Mouse (Mus musculus): Measurements from ENCODE around the gene Plekhg5. TPM values are rescaled to one million over a fixed set of nuclear protein-coding genes. Genes with fewer than 3 reads are reported as not detected.

Gene Plekhg5
- polyA plus RNA-seq, 2 experiments = 2.6 to 4.7 TPM

DNA sequence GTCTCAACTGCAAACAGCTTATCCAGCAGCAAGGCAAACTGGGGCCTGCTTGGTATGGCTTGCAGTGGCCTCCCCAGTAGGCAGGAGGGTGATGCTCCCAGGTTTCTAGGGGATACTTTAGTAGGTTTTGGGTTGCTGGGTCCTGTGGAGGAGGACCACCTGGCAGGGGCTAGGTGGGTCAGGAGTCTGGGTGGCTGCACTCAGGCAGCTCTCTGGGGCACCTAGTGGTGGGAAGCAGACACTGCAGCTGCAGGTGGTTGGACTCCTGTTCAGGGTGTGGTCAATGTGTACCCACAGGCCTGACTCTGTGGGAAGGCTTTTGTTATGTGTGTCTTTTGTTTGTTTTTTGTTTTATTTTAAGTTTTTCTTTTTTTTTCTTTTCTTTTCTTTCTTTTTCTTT lies 62.2 kb downstream of the Plekhg5 start:
- H3K4me2 ChIP-seq (ENCODE audit: low read depth) = no peak overlapping the region
- H3K27me3 ChIP-seq (ENCODE audit: control insufficient read depth, insufficient read depth, low read length) = peaks cover 50% of the 10 kb centered on the region
- H3K9ac ChIP-seq (replicated peaks) = no peak overlapping the region
- H3K27ac ChIP-seq = no peak overlapping the region
- H3K4me3 ChIP-seq (ENCODE audit: insufficient read depth in 1 of 2, low read depth in 2 of 2, low read length in 2 of 2) = no peak overlapping the region
- no peak for ATAC-seq (ENCODE audit: insufficient read depth)
- peaks cover 3 to 6% of the 10 kb centered on the region in 2 experiments; a peak in 3 of 4 replicates for H3K4me1 ChIP-seq (replicated peaks; ENCODE audit: control insufficient read depth in 2 of 2, insufficient read depth in 2 of 2, low read length in 1 of 2)
- DNase-seq (ENCODE audit: low read depth in 3 of 3, low spot score in 3 of 3) = peak in 1 of 3 experiments; percentile 48
- no peaks in the 10 kb centered on the region for H3K9me3 ChIP-seq (ENCODE audit: control insufficient read depth, low read length)
- H3K36me3 ChIP-seq (replicated peaks; ENCODE audit: control insufficient read depth, insufficient read depth, low read depth) = no peaks in the 10 kb centered on the region
- no peak for TF ChIP-seq EP300 (IDR thresholded peaks at IDR 0.05; ENCODE audit: low read depth)
- peak; percentile 91 for TF ChIP-seq CTCF (IDR thresholded peaks at IDR 0.05; ENCODE audit: low read depth)

DNA sequence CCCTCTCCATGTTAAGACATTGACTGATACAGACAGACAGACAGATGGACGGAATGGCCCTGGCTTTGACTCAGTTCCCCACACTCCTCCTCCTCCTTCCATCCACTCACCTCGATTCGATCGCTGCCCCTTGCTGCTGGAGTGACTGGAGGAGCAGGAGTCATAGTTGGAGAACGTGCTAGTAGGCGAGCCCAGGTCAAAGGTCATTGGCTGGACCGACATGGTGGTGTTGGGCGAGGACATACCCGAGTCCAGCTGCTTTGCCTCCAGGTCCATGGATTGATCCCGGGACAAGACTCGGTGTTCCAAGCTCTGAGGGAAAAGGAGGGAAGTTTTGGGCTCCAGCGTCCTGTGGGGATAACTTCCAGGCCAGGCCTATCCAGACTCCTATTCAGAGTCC lies 63.1 kb downstream of the Plekhg5 start:
- DNase-seq (ENCODE audit: low read depth in 3 of 3, low spot score in 3 of 3) (no peak), ATAC-seq (ENCODE audit: insufficient read depth) (no peak)
- no peaks in the 10 kb centered on the region for H3K9me3 ChIP-seq (ENCODE audit: control insufficient read depth, low read length)
- no peak overlapping the region for H3K4me3 ChIP-seq (ENCODE audit: insufficient read depth in 1 of 2, low read depth in 2 of 2, low read length in 2 of 2)
- no peak for TF ChIP-seq EP300 (IDR thresholded peaks at IDR 0.05; ENCODE audit: low read depth)
- no peak for TF ChIP-seq CTCF (IDR thresholded peaks at IDR 0.05; ENCODE audit: low read depth)
- peaks cover 3 to 6% of the 10 kb centered on the region in 2 experiments; a peak in 3 of 4 replicates for H3K4me1 ChIP-seq (replicated peaks; ENCODE audit: control insufficient read depth in 2 of 2, insufficient read depth in 2 of 2, low read length in 1 of 2)
- no peak overlapping the region for H3K4me2 ChIP-seq (ENCODE audit: low read depth)
- H3K36me3 ChIP-seq (replicated peaks; ENCODE audit: control insufficient read depth, insufficient read depth, low read depth) = no peaks in the 10 kb centered on the region
- H3K9ac ChIP-seq (replicated peaks) = no peak overlapping the region
- H3K27me3 ChIP-seq (ENCODE audit: control insufficient read depth, insufficient read depth, low read length) = peaks cover 41% of the 10 kb centered on the region
- 71% methylated on average over 12 of the region's 12 CpGs for WGBS (ENCODE audit: insufficient replicate concordance)
- H3K27ac ChIP-seq = no peak overlapping the region

DNA sequence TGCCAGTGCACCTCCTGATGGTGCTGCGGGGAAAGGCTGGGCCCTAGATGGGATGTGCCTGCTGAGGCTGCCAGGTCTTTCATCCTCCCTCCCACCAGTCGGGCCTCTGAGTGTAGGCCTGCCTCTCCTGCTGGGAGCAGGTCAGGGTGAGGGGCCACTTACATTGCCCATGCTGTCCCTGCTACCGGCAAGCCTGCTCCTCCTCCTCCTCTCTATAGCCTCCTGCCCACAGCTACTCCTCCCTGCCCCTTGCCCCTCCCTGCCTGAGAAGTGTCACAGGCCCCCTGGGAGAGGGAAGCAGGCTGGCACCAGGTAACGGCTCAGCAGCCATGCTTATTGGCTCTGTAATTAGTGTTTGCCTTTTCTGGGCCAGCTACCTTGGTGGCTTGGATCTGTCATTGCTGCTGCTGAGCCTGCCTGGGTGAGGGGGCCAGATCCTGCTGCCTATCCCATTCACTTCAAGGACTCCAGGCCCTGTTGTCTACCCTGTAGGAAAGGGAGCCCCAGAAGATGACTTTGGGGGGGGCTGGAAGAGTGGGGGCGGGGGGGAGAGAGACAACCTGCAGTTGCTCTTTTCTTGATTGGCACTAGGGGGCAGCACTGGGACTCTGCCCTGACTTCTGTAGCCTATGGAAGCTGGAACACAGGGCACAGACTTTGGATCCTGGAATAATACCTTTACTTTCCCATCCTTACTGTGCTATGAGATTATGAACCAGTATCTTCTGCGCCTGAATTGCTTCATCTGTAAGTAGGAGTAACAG lies 64.0 kb downstream of the Plekhg5 start:
- Histone ChIP-seq H3K4me2 (ENCODE audit: low read depth) (no peak overlapping the region), H3K4me1 (replicated peaks; ENCODE audit: control insufficient read depth in 2 of 2, insufficient read depth in 2 of 2, low read length in 1 of 2) (peaks cover 3 to 6% of the 10 kb centered on the region in 2 experiments; a peak in 3 of 4 replicates), H3K9ac (replicated peaks) (no peak overlapping the region), H3K9me3 (ENCODE audit: control insufficient read depth, low read length) (no peaks in the 10 kb centered on the region), H3K27ac (no peak overlapping the region), H3K27me3 (ENCODE audit: control insufficient read depth, insufficient read depth, low read length) (peaks cover 32% of the 10 kb centered on the region), H3K4me3 (ENCODE audit: insufficient read depth in 1 of 2, low read depth in 2 of 2, low read length in 2 of 2) (no peak overlapping the region), H3K36me3 (replicated peaks; ENCODE audit: control insufficient read depth, insufficient read depth, low read depth) (no peaks in the 10 kb centered on the region)
- WGBS (ENCODE audit: insufficient replicate concordance) = 38% methylated on average over 6 of the region's 6 CpGs
- TF ChIP-seq EP300 (IDR thresholded peaks at IDR 0.05; ENCODE audit: low read depth) (no peak), CTCF (IDR thresholded peaks at IDR 0.05; ENCODE audit: low read depth) (peak; percentile 74)
- DNase-seq (ENCODE audit: low read depth in 3 of 3, low spot score in 3 of 3) (no peak), ATAC-seq (ENCODE audit: insufficient read depth) (no peak)

DNA sequence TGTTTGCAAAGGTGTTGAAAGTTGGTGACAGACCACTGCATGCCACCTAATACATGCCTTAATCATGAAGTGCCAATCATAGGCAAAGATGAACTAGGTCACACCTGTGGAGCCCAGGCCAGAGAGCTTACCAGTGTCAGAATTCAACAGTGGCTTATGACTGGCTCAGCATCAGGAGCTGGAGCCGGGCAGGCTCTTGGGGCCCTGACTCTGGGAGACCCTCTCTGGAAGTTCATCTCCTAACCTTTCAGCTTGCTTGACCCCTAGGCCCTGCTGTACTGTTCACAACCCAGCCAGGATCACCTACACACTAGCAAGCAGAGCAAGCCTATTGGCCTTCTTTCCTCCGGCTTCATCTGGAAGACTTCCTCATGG lies 64.6 kb downstream of the Plekhg5 start:
- 77% methylated on average over 2 of the region's 2 CpGs for whole genome bisulfite sequencing (ENCODE audit: insufficient replicate concordance)
- TF ChIP-seq CTCF (IDR thresholded peaks at IDR 0.05; ENCODE audit: low read depth) (no peak), EP300 (IDR thresholded peaks at IDR 0.05; ENCODE audit: low read depth) (no peak)
- H3K27me3 ChIP-seq (ENCODE audit: control insufficient read depth, insufficient read depth, low read length) = peaks cover 26% of the 10 kb centered on the region

DNA sequence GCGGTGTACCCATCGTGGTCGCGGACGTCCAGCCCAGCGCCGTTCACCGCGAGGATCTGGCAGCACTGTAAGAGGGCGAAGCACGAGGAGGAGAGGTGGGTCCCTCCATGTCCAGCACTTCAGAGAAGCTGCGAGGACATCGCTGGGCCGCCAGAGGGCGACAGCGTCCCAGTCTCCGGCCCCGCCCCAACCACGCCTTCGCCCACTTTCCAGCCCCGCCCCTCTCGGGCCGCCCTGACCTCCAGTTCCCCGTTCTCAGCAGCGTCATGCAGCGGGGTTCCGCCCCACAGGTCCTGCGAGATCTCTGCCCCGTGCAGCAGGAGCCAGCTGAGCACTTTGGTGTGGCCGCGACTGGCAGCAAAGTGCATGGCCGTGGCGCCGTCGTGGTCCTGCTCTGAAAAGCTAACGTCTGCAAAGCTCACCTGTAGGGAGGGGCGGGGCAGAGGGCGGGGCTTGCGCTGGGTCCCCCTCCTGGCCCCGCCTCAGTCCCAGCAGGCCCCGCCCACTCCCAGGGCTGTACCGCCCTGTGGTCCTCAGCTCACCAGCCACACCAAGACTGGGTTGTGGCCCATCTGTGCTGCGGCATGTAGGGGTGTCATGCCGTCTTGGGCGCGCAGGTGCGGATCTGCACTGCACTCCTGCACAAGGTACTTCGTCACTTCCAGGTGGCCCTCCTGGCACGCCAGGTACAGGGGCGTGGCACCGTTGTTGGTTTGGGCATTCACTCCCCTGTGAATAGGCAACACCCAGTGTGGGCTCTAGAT lies 66.4 kb downstream of the Plekhg5 start:
- ATAC-seq (ENCODE audit: insufficient read depth) = peak; percentile 88
- DNase-seq (ENCODE audit: low read depth in 3 of 3, low spot score in 3 of 3) = peak; percentile 66 to 76 (median 66)
- TF ChIP-seq CTCF (IDR thresholded peaks at IDR 0.05; ENCODE audit: low read depth) = peak; percentile 97
- TF ChIP-seq EP300 (IDR thresholded peaks at IDR 0.05; ENCODE audit: low read depth) = no peak
- Histone ChIP-seq H3K4me3 (ENCODE audit: insufficient read depth in 1 of 2, low read depth in 2 of 2, low read length in 2 of 2) (peak overlapping the region; percentile 51 to 56), H3K27me3 (ENCODE audit: control insufficient read depth, insufficient read depth, low read length) (peaks cover 8% of the 10 kb centered on the region), H3K36me3 (replicated peaks; ENCODE audit: control insufficient read depth, insufficient read depth, low read depth) (no peaks in the 10 kb centered on the region), H3K4me1 (replicated peaks; ENCODE audit: control insufficient read depth in 2 of 2, insufficient read depth in 2 of 2, low read length in 1 of 2) (peaks cover 3 to 6% of the 10 kb centered on the region in 2 experiments; a peak in 3 of 4 replicates), H3K4me2 (ENCODE audit: low read depth) (peak overlapping the region; percentile 74), H3K27ac (no peak overlapping the region), H3K9me3 (ENCODE audit: control insufficient read depth, low read length) (no peaks in the 10 kb centered on the region), H3K9ac (replicated peaks) (no peak overlapping the region)
- whole genome bisulfite sequencing (ENCODE audit: insufficient replicate concordance) = 3% methylated on average over 51 of the region's 51 CpGs

More for the DNA sequence above, 64.6 kb downstream of the Plekhg5 start:
- no peaks in the 10 kb centered on the region for H3K36me3 ChIP-seq (replicated peaks; ENCODE audit: control insufficient read depth, insufficient read depth, low read depth)
- no peaks in the 10 kb centered on the region for H3K9me3 ChIP-seq (ENCODE audit: control insufficient read depth, low read length)
- H3K4me1 ChIP-seq (replicated peaks; ENCODE audit: control insufficient read depth in 2 of 2, insufficient read depth in 2 of 2, low read length in 1 of 2) = peaks cover 3 to 6% of the 10 kb centered on the region in 2 experiments; a peak in 3 of 4 replicates
- no peak overlapping the region for H3K27ac ChIP-seq
- no peak overlapping the region for H3K4me2 ChIP-seq (ENCODE audit: low read depth)
- no peak for ATAC-seq (ENCODE audit: insufficient read depth)
- H3K9ac ChIP-seq (replicated peaks) = no peak overlapping the region
- no peak for DNase-seq (ENCODE audit: low read depth in 3 of 3, low spot score in 3 of 3)
- no peak overlapping the region for H3K4me3 ChIP-seq (ENCODE audit: insufficient read depth in 1 of 2, low read depth in 2 of 2, low read length in 2 of 2)
